Mouse (Mus musculus) layer of hippocampus, adult 2 months (tissue): ENCODE results near the gene Pomc. TPM values are rescaled to one million over a fixed set of nuclear protein-coding genes. Genes with fewer than 3 reads are reported as not detected.
"Not testable (repeated sequence)": the region's sequence is repeated elsewhere in the genome, so short reads cannot be mapped to it uniquely, and the experiment has no call there.

Source experiments
- DNase-seq, 2 experiments: peaks; one replicate each; pipeline ENCODE4 v3.0.0; 2022; ENCODE audit warnings: low spot score in 2 of 2
- H3K27ac ChIP-seq: fragments of 200-600 bp; 2 replicates; pipeline ENCODE4 v1.8.1; 2022
- H3K4me3 ChIP-seq: fragments of 200-600 bp; 2 replicates; pipeline ENCODE4 v1.8.1; 2022; ENCODE audit warnings: mild to moderate bottlenecking
- CTCF ChIP-seq: fragments of 200-600 bp; conservative IDR thresholded peaks from 2 replicates; pipeline ENCODE4 v1.8.1; 2022; ENCODE audit warnings: antibody characterized with exemption, mild to moderate bottlenecking, moderate library complexity
- total RNA-seq, 2 experiments: library from RNA; stranded (reverse); gene quantifications; 2 replicates each; pipeline ENCODE4 v1.2.3; 2021

Pomc gene
- total RNA-seq, 2 experiments from 2014 or later, result 1.7 to 3.1 TPM

DNA sequence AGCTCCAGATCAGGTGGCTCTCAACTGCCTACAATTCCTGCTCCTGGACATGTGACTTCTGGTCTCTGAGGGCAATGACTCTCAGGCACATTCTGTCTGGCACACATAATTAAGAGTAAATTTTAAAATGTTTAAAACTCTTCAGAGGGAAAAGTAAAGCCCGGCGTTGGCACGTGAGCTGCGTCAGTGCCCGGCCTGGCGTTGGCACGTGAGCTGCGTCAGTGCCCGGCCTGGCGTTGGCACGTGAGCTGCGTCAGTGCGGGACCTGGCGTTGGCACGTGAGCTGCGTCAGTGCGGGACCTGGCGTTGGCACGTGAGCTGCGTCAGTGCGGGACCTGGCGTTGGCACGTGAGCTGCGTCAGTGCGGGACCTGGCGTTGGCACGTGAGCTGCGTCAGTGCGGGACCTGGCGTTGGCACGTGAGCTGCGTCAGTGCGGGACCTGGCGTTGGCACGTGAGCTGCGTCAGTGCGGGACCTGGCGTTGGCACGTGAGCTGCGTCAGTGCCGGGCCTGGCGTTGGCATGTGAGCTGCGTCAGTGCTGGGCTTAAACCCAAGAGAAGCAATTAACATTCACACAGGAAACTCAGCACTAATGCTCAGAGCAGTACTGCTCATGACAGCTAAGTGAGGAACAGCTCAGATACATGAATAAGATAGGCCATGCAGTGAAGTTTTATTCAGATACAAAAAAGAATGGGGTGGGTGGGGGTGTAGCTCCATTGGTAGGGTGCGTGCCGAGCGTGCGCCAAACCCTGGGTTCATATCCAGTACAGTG, 24.5 kb upstream of the Pomc start:
- peak; percentile 67 to 72 for DNase-seq
- TF ChIP-seq CTCF, result peak; percentile 15; the same call in 1 of the 2 replicates
- Histone ChIP-seq H3K27ac (peak overlapping the region; percentile 87), H3K4me3 (peak overlapping the region; percentile 39)

- DNase-seq, result no peak
- TF ChIP-seq CTCF, result no peak
- Histone ChIP-seq H3K4me3 (no peak overlapping the region), H3K27ac (no peak overlapping the region)
Measured at GRCm38 (mm10) chr12:3942026-3942425, 12.7 kb upstream of the Pomc start.

- TF ChIP-seq CTCF, result no peak
- Histone ChIP-seq H3K4me3 (no peak overlapping the region), H3K27ac (no peak overlapping the region)
- no peak for DNase-seq
Measured at GRCm38 (mm10) chr12:3944454-3945073, 10.2 kb upstream of the Pomc start.

GRCm38 (mm10) chr12:3947503-3947902, 7.2 kb upstream of the Pomc start:
- no peak for DNase-seq
- TF ChIP-seq CTCF, result no peak
- Histone ChIP-seq H3K27ac (no peak overlapping the region), H3K4me3 (no peak overlapping the region)

DNA sequence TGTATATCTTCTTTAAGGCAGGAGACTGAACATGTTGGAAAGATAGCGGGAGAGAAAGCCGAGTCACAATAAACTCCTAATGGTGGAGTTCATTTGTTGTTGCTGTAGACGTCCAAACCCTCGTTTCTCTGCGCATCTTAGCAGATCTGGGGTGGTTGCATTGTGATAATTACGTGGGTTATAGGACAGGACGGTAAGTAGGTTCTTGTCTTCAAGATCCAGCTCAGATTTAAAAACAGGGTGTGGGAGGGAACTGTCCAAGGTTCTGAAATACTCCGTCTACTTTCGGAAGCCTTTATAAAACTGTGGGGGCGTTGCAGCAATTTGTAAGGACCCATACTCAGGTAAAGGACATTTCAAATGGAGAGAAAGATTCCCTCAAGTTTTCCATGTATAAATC, 620 bp downstream of the Pomc start:
- Histone ChIP-seq H3K27ac (no peak overlapping the region), H3K4me3 (no peak overlapping the region)
- TF ChIP-seq CTCF, result no peak
- DNase-seq, result no peak

- DNase-seq, result peak in 1 of 2 experiments; percentile 27
- peak; percentile 76 for TF ChIP-seq CTCF
- Histone ChIP-seq H3K4me3 (no peak overlapping the region), H3K27ac (no peak overlapping the region)
Measured at GRCm38 (mm10) chr12:3956351-3956750, 1.6 kb downstream of the Pomc start.

DNA sequence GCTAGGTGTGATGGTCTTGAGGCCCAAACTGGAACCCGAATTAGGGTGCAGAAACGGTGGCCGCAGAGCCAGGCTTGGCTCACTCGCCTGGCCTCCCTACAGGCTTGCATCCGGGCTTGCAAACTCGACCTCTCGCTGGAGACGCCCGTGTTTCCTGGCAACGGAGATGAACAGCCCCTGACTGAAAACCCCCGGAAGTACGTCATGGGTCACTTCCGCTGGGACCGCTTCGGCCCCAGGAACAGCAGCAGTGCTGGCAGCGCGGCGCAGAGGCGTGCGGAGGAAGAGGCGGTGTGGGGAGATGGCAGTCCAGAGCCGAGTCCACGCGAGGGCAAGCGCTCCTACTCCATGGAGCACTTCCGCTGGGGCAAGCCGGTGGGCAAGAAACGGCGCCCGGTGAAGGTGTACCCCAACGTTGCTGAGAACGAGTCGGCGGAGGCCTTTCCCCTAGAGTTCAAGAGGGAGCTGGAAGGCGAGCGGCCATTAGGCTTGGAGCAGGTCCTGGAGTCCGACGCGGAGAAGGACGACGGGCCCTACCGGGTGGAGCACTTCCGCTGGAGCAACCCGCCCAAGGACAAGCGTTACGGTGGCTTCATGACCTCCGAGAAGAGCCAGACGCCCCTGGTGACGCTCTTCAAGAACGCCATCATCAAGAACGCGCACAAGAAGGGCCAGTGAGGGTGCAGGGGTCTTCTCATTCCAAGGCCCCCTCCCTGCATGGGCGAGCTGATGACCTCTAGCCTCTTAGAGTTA, 5.2 kb downstream of the Pomc start:
- Histone ChIP-seq H3K4me3 (peak overlapping the region; percentile 75), H3K27ac (peak overlapping the region; percentile 95)
- DNase-seq, result peak; percentile 84 to 91
- no peak for TF ChIP-seq CTCF

DNA sequence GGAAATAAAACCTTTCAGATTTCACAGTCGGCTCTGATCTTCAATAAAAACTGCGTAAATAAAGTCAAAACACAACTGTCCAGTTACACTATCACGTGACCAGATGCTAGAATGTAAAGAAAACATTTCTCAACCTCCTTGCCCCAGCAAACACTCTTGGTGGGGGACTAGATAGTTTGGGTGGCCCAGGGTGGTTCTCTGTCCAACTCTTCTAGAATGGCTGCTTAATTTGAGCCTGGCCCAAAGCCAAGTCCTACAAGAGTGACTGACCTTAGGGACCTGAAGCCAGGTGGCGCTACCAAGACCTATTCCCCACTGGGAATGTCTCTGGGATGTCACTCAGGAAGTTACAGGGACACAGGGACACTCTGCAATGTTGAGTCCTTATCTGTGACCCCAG, 5.8 kb downstream of the Pomc start:
- no peak for DNase-seq
- H3K27ac ChIP-seq, result peak overlapping the region; percentile 95
- peak; percentile 40 for TF ChIP-seq CTCF
- peak overlapping the region; percentile 75 for H3K4me3 ChIP-seq

DNA sequence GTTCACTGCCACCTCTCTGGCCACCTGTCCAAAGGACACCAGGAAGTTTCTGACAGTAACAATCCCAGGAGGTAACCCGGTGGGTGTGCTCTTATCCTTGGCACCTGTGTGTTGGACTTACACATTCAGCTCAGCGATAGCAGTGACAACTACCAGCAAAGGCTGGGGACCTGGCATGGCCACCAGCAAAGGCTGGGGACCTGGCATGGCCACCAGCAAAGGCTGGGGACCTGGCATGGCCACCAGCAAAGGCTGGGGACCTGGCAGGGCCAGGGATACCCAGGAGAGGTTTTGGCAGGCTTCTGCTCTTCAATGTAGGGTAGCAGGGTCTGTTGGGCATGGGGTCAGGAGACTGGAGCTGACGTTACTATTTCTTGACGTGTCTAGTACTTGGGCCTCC, 12.4 kb downstream of the Pomc start:
- H3K4me3 ChIP-seq, result no peak overlapping the region

GRCm38 (mm10) chr12:3968380-3968779, 13.6 kb downstream of the Pomc start:
- Histone ChIP-seq H3K4me3 (no peak overlapping the region), H3K27ac (no peak overlapping the region)
- TF ChIP-seq CTCF, result no peak
- DNase-seq, result no peak

More for the DNA sequence above, 12.4 kb downstream of the Pomc start:
- DNase-seq, result no peak
- no peak for TF ChIP-seq CTCF
- H3K27ac ChIP-seq, result no peak overlapping the region

DNA sequence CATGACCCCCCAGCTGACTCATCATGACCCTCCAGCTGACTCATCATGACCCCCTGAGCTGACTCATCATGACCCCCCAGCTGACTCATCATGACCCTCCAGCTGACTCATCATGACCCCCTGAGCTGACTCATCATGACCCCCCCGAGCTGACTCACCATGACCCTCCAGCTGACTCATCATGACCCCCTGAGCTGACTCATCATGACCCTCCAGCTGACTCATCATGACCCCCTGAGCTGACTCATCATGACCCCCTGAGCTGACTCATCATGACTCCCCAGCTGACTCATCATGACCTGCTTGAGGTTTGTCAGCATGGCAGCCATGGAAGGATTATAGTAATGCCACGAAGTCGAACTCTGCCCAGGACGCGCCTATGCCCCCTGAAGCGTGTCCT, 18.4 kb downstream of the Pomc start:
- H3K4me3 ChIP-seq, H3K27ac ChIP-seq, DNase-seq: not testable (repeated sequence)

GRCm38 (mm10) chr12:3980991-3981349, 26.2 kb downstream of the Pomc start:
- no peak for TF ChIP-seq CTCF
- Histone ChIP-seq H3K4me3 (peak overlapping the region; percentile 64), H3K27ac (peak overlapping the region; percentile 57)
- DNase-seq, result no peak

GRCm38 (mm10) chr12:3981350-3982131, 26.8 kb downstream of the Pomc start:
- DNase-seq, result peak; percentile 78 to 89
- Histone ChIP-seq H3K4me3 (peak overlapping the region; percentile 64), H3K27ac (peak overlapping the region; percentile 57)
- TF ChIP-seq CTCF, result no peak
